Mouse (Mus musculus): ENCODE measurements around the gene Ackr2. TPM values are rescaled to one million over a fixed set of nuclear protein-coding genes. Genes with fewer than 3 reads are reported as not detected.

The Ackr2 gene
- 9.3 and 16.2 TPM in 2 replicates for polyA plus RNA-seq (2012; rRNA removed; ENCODE audit: low replicate concordance)

GRCm38 (mm10) chr9:121898245-121898644 is at the start of gene Ackr2:
Gene Ackr2 (plus strand): TSS chr9:121898355.

GRCm38 (mm10) chr9:121858153-121858488 is 40.0 kb upstream of the Ackr2 start, which contains the start of gene Higd1a:
Gene Higd1a (minus strand): TSS chr9:121858362.

GRCm38 (mm10) chr9:121916102-121916501 is 17.9 kb downstream of the Ackr2 start, which contains the start of gene Cyp8b1:
Gene Cyp8b1 (minus strand): TSS chr9:121916305.

GRCm38 (mm10) chr9:121950418-121951113 is 52.4 kb downstream of the Ackr2 start, which contains the start of gene Fam198a:
Gene Fam198a (plus strand): TSS chr9:121950988.

Other genes with a start within 250 kb of the Ackr2 start
- gene Sec22c, start 192.9 kb upstream of the Ackr2 start, polyA plus RNA-seq (2012; rRNA removed; ENCODE audit: low replicate concordance) = 9.8 and 12.9 TPM in 2 replicates
- 20.8 and 39.2 TPM in 2 replicates for gene Ss18l2, start 188.0 kb upstream of the Ackr2 start, polyA plus RNA-seq (2012; rRNA removed; ENCODE audit: low replicate concordance)
- 41.7 and 70.3 TPM in 2 replicates for gene Nktr, start 179.2 kb upstream of the Ackr2 start, polyA plus RNA-seq (2012; rRNA removed; ENCODE audit: low replicate concordance)
- 32.2 and 38.5 TPM in 2 replicates for gene Zfp651, start 139.0 kb upstream of the Ackr2 start, polyA plus RNA-seq (2012; rRNA removed; ENCODE audit: low replicate concordance)
- gene Klhl40, start 120.7 kb upstream of the Ackr2 start, polyA plus RNA-seq (2012; rRNA removed; ENCODE audit: low replicate concordance) = 35.9 TPM in 1 of 2 replicates, not detected in the other
- gene Hhatl, start 105.8 kb upstream of the Ackr2 start, polyA plus RNA-seq (2012; rRNA removed; ENCODE audit: low replicate concordance) = 0.10 and 78.6 TPM in 2 replicates
- 0.26 and 0.52 TPM in 2 replicates for gene Ccdc13, start 58.9 kb upstream of the Ackr2 start, polyA plus RNA-seq (2012; rRNA removed; ENCODE audit: low replicate concordance)
- 10.6 and 27.1 TPM in 2 replicates for gene Higd1a, start 40.0 kb upstream of the Ackr2 start, polyA plus RNA-seq (2012; rRNA removed; ENCODE audit: low replicate concordance)
- 0.57 and 4.3 TPM in 2 replicates for gene Cyp8b1, start 17.9 kb downstream of the Ackr2 start, polyA plus RNA-seq (2012; rRNA removed; ENCODE audit: low replicate concordance)
- gene Fam198a, start 52.6 kb downstream of the Ackr2 start, polyA plus RNA-seq (2012; rRNA removed; ENCODE audit: low replicate concordance) = 2.4 and 3.1 TPM in 2 replicates
- gene Pomgnt2, start 98.8 kb downstream of the Ackr2 start, polyA plus RNA-seq (2012; rRNA removed; ENCODE audit: low replicate concordance) = 18.3 and 18.9 TPM in 2 replicates
- gene Snrk, start 218.9 kb downstream of the Ackr2 start, polyA plus RNA-seq (2012; rRNA removed; ENCODE audit: low replicate concordance) = 72.4 and 93.7 TPM in 2 replicates